Mouse (Mus musculus) thymus, postnatal 25 days (tissue): ENCODE data around the gene Cltrn.

Experiments used
- DNase-seq: peaks from one replicate; pipeline ENCODE4 v3.0.0; 2022

Cltrn gene

DNA sequence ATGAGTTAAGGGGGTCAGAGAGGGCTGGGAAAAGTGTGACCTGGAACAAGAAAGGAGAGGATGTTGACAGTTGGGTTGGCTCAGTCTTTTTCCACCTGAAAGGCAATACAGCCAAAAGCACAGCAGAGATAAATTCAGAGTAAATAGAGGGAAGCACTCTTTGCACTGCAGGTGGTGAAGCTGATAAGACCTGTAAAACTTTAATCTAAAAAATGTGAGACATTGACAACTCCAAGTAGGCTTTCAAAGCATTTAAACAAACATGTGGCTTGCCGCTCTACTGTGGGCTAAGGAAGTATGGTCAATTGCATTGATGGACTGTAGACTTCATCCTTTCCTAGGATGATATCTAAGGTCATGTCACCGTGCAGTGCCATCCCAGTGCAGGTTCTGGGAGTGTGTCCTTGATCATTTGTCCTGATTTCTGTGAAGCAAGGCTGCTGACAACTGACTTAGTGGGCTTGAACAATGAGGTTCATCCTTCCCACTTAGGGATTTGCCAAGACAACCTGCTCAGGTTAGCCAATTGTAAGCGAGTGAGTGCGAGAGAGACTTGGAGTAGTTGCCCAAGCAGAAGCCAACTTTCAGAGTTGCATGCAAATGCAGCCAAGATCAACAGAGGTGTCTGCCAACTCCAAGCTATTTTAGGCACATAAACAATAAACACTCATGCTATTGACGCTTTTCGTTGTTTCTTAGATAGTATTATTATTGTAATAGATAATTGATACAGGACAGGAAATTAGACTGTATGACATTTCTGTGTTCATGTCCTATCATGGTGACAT, 57.0 kb downstream of the Cltrn start:
- DNase-seq = no peak

DNA sequence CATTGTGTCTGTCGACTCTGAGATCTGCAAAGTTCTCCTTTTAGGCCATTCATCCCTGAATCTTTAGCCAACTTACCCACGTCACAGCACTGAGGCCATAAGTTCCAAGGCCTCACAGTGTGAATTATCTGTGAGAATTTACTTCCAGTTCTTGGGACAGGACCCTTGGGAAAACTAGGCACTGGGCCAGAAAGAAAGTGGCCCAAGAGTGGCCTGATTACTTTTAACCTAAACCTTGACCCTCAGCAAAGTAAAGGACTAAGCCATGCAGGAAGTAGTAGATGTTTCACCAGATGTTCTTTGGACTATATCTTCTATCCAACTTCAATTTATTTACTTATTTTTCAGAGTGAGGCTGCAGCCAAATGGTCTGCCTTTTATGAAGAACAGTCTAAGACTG, 64.1 kb downstream of the Cltrn start:
- DNase-seq = no peak

DNA sequence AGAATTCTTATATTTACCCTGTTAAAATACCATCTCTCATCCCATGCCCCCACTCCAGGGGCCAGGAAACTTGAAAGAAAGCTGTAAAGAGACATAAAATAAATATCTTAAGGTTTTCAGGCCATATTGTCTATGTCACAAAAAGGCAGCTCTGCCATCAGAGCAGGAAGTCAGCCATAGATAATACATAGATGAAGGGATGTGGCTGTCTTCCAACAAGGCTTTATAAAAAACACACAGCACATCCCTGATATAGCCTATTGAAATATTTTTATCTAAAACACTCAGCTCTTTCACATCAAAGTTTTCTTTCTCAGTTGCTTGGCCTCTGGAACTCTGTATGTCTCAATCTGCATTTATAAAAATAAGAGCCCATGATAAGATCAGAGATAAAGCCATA, 65.0 kb downstream of the Cltrn start:
- DNase-seq = no peak

DNA sequence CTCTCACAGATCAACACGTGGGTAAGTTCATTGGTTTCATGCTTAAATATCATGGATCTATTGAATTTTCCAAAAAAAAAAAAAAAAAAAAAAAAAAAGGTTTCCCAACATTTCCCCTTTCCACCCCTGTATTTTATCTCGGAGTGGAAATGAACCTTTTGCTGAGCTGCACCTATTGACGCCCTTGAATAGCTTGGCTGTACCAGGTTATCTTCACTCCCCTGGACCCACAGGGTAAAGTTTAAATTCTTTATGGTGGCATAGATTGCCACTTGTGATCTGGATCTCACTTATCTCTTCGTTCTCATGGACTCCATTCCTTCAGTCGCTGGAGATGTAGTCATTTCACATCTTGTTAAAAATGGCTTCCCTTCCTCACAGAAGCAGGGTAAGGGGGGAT, 66.0 kb downstream of the Cltrn start:
- DNase-seq = no peak

DNA sequence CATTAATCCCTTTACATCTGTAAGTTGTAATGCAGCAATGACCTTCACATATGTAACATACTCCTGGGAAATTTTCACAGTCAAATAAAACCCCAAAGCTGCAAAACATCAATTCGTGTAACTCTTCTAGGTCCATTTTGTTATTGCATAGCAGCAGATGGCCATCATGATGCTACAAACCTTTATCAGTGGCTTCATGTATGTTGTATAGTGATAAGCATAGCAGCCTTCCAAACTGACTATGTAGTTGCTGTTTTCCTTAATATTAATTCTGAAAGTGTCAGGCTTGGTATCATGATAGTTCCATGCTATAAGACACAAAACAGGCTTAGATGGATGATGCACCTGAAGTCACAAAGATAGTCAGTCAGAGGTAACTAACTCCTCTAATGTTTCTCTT, 76.1 kb downstream of the Cltrn start:
- DNase-seq = no peak
